Mouse (Mus musculus): Measurements from ENCODE around the gene Aip.

The Aip gene

GRCm38 (mm10) chr19:4125741-4126696 is at the start of gene Aip:
Gene Aip, minus strand, starts transcription at chr19:4125858.
- DNase-seq (ENCODE audit: low spot score in 2 of 2) = peak; percentile 99

DNA sequence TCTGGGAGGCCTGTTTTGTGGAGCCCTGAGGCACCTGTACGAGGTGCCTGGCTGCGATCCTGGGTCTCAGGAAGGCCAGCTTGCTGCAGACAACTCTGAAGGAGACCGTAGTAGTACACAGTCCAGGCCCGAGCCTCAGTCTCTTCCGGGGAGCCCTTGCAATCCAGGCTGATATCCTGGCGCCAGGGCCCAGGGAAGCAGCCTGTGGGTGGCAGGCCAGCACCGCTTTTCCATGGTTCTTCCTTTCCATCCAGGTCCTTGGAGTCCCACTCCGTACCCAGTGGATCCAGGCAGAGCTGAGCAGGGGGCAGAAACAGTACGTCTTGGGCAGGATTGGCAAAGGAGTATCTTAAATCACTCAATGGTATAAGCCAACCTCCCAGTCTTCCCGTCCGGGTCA is 47.3 kb upstream of the Aip start:
- no peak for DNase-seq (ENCODE audit: low spot score in 2 of 2)

GRCm38 (mm10) chr19:4171393-4172290 is 46.0 kb upstream of the Aip start:
- peak in 1 of 2 experiments; percentile 72 for DNase-seq (ENCODE audit: low spot score in 2 of 2)

DNA sequence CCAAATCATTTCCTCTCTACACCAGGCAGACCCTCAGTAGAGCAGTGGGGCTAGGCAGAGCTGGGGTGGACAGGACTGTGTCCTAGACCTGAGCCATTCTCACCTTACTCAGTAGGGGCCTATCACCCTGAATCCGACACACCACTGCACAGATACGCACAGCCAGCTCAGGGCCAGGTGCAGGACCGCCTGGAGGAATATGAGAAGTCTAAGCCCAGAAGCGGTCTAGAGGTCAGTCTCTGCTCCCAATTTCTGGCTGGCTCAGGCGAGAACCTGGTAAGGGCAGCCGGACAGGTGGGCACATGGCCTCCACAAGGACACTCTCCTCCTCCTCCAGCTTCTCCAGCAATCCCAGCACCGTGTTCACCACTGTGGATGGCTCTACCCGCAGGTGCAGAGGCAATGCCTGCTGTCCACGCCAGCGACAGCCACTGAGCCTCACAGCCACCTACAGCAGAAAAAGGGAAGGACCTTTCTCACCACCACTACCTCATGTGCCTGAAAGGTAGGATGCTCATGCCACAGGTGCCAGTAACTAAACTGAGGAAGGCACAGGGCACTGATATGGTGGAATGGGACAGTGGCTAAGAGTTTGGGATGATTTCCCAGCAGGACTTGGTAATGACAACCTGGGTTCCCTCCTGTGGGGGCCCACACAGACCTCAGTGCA is 45.2 kb upstream of the Aip start:
- no peak for DNase-seq (ENCODE audit: low spot score in 2 of 2)

- no peak for DNase-seq (ENCODE audit: low spot score in 2 of 2)
These were observed 44.2 kb upstream of the Aip start for GRCm38 (mm10) chr19:4169810-4170209.

GRCm38 (mm10) chr19:4169378-4169784 is 43.7 kb upstream of the Aip start:
- peak; percentile 100 for DNase-seq (ENCODE audit: low spot score in 2 of 2)

- no peak for DNase-seq (ENCODE audit: low spot score in 2 of 2)
These were observed 41.2 kb upstream of the Aip start for GRCm38 (mm10) chr19:4166678-4167476.

DNA sequence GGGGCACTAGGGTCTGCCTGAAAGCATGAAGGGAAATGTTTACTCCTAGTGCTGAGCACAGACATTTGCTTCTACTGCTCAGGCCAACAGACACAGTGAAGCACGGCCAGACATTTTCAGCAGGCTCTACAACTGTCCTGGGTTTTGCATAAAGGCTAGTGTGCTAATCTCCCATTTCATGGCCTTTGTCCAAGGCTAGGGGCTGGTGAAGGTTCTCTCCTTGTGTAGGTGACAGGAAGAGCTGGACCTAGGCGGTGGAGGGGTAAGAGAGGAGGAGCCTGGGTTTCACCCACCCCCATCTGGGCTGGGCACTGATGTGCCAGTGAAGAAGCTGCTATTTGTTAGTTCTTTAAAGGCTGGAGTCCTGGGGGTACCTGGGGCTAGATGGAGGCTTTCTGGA is 39.1 kb upstream of the Aip start:
- DNase-seq (ENCODE audit: low spot score in 2 of 2) = no peak

DNA sequence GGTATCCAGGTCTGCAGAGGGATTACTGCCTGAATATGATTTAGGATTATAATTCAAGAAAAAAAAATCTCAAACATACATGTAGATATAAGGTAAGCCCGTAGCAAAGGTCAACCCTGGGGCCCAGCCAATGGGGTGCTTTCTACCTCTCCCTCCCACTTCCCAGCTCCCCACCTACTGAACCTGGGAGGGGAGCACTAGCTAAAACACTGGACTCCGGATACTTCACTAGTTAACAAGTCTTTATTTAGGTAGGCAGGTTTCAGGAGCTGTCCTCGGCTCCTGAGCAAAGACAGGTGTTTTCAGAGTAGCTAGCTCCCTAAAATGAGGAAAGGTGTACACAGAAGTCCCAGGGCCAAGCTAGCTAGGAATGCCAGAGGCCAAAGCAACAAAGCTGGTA is 38.4 kb upstream of the Aip start:
- no peak for DNase-seq (ENCODE audit: low spot score in 2 of 2)

- DNase-seq (ENCODE audit: low spot score in 2 of 2) = no peak
These were observed 37.9 kb upstream of the Aip start for GRCm38 (mm10) chr19:4163543-4163887.

- DNase-seq (ENCODE audit: low spot score in 2 of 2) = peak; percentile 93 to 96
These were observed 37.2 kb upstream of the Aip start, which contains the start of gene Rps6kb2 for GRCm38 (mm10) chr19:4162646-4163542. Gene Rps6kb2, minus strand, starts transcription at chr19:4163354.

DNA sequence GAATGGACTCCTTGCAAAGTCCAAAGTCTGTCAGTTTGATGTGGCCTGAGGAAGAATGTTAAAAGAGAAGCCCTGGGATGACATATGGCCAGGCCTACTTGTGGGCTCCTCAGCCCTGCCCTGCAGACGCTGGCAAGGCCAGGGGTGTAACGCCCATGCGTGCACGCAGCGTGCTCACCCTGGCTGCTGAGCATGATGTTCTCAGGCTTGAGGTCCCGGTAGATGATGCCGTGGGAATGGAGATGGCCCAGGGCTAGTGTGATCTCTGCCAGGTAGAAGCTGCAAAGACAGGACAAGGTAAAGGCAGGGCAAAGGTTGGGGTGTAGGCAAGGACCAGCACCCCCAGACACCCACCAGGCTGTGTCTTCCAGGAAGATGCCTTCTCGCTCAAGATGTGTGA is 33.4 kb upstream of the Aip start:
- DNase-seq (ENCODE audit: low spot score in 2 of 2) = no peak

GRCm38 (mm10) chr19:4156771-4157170 is 31.1 kb upstream of the Aip start:
- no peak for DNase-seq (ENCODE audit: low spot score in 2 of 2)

GRCm38 (mm10) chr19:4156073-4156579 is 30.5 kb upstream of the Aip start:
- no peak for DNase-seq (ENCODE audit: low spot score in 2 of 2)

- no peak for DNase-seq (ENCODE audit: low spot score in 2 of 2)
These were observed 29.8 kb upstream of the Aip start for GRCm38 (mm10) chr19:4155223-4156072.

DNA sequence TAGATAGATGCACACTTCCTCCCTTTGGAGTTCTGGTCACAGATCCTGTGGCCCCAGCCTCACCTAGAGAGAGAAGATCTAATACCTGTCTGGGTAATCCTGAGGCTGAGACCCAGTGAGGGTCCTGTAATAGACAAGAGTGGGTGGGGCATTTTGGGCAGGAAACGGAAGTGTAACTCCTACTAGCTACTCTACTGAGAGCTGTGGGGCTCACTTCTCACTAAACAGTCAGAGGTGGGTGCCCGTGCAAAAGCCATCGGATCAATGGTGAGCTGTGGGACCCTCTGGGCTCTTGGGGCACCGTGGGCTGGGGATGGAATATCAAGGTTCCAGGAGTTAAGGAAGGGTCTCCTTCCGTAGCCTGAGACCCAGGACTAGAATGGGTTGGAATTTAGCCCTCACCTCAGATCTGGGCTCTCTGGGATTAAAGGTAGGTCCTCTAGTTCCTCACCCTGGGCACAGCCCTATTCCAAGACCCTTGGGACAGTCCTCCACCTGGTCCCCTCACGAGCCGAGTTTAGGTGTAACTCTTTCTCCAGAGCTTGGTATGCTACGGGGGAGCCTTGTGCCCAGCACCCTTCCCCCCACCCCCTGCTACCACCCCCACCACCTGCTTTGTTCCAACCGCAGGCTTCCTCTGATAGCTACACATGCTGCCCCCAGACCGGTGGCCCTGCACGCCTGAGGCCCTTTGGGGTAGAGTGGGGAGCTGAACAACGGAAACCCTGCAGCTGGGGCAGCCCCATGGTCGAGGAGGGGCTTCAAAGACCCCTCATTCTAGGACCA is 29.0 kb upstream of the Aip start:
- peak; percentile 71 to 83 for DNase-seq (ENCODE audit: low spot score in 2 of 2)

GRCm38 (mm10) chr19:4153232-4153654 is 27.6 kb upstream of the Aip start, which contains the start of gene Ptprcap:
Gene Ptprcap, plus strand, starts transcription at chr19:4153604.
- DNase-seq (ENCODE audit: low spot score in 2 of 2) = no peak

Measured in spleen, postnatal 4 days (tissue).